Mouse (Mus musculus): ENCODE data around the gene Tnfrsf1b.

Gene Tnfrsf1b

GRCm38 (mm10) chr4:145246173-145247011 lies at the start of gene Tnfrsf1b:
TSS of gene Tnfrsf1b (minus strand) at chr4:145246870.
- DNase-seq (ENCODE audit: low read depth) = peak; percentile 80

GRCm38 (mm10) chr4:145295589-145296300 lies 49.1 kb upstream of the Tnfrsf1b start:
- DNase-seq (ENCODE audit: low read depth) = peak; percentile 84

- no peak for DNase-seq (ENCODE audit: low read depth)
Observed at GRCm38 (mm10) chr4:145294588-145294987, 47.9 kb upstream of the Tnfrsf1b start.

DNA sequence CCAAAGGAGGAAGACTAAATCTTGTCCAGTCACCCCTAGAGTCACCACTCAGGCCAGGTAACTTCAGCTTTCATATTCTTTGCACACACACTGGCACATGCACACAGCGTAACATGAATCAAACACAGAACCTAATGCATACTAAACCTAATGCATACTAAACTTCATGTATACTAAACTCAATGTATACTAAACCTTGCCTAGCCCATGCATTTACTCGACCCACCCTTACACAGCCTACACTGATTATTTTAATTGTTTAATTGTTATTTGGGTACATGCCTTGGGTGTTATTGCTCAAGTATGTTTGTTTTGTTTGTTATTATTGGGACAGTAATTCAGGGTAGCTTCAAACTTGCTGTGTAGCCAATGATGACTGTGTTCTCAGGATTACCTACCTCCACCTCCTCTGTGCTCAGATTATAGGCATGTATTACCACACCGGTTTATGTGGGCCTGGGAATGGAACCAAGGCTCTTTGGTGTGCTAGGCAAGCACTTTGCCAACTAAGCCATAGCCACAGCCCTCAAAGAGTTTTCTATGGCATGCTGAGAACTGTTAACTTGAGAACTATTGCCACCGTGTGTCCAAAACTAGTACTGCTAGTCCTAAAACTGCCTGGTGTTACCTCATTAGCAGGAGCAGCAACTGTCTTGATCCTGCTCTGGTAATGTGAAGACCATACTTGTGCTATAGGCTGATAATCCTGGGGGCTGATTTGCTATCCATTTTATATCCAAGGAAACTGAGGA lies 39.9 kb upstream of the Tnfrsf1b start:
- peak; percentile 91 for DNase-seq (ENCODE audit: low read depth)

- no peak for DNase-seq (ENCODE audit: low read depth)
Observed at GRCm38 (mm10) chr4:145284675-145285074, 38.0 kb upstream of the Tnfrsf1b start.

DNA sequence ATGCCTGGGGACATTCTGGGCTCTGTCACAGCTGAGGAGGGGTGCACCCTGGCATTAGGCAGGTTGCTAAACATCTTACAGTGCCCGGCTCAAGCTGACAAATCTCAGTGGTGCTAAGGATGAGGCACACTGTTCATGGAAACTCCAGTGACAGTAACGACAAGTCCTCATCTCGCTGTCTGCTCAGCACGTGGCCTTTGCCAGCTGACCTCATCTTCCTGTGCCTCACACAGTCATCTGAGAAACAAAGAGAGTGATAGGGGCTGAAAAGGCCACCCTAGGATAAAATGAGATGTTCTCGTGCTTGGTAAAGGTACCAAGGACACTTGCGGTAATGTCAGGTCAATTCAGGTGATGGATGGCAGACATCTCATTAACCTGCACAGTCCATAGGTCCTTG lies 36.8 kb upstream of the Tnfrsf1b start:
- no peak for DNase-seq (ENCODE audit: low read depth)

DNA sequence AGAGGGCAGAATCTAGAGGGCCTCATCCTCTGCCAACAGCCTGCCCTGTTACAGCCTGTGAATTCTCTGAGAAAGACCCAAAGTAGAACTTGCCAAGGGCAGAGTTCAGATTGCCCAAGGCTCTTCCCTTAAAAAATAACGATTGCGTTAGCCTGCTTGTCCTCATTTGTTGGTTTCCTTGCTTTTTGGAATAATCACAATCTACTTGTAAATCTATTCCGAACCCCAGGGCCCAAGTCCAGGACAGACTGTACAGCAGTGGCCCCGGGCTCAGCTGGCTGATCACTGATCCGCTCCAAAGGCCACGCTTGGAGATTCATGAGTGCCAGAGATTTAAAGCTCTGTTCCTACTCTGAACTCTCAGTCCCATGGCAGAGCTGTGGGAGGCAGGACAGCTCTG lies 34.3 kb upstream of the Tnfrsf1b start:
- DNase-seq (ENCODE audit: low read depth) = peak; percentile 70

DNA sequence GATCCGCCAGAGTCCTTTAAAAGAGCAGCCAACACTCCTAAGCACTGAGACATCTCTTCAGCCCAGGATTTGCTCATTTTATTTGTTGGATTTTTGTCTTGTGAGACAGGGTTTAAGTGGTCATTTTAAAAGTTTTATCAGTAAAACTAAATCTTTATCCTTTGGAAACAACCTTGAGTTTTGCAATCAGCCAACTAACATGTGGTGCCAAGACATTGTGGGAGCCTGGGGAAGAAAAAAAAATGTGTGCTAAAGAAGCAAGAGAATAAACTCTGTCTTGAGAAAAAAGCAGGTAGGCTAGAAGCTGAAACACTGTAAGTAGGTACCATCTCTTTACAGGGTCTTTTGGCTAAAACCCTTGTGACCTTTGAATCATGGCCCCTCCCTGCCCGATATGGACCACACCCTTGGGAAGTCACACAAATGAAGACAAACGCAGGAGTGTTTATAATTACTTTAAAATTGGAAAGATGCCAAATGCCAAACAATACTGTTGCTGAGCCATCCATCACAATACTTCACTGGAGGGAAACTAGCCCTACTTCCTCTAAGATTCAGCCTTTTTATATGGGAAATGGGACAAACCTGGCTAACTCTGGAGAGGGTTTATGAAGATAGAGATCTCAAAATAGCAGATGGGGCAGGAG lies 32.2 kb upstream of the Tnfrsf1b start:
- peak; percentile 73 for DNase-seq (ENCODE audit: low read depth)

DNA sequence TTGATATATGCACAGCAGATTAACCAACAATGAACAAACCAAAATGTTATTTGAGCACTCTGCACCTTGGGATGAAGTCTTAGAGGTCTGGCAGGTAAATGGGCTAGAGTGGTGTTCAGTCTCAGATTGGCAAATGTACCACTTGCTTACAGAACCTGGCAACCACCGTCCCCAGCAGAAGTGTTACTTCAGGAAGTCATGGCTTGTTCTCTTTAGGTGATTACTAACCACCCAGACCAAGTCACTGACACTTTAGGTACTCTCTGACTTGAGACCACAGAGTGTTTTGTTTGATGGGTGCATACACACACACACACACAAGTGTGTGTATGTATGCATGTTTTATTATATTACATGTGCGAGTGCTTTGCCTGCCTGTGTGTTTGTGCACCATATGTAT lies 31.6 kb upstream of the Tnfrsf1b start:
- DNase-seq (ENCODE audit: low read depth) = no peak

- DNase-seq (ENCODE audit: low read depth) = peak; percentile 34
Observed at GRCm38 (mm10) chr4:145276368-145277249, 29.9 kb upstream of the Tnfrsf1b start.

DNA sequence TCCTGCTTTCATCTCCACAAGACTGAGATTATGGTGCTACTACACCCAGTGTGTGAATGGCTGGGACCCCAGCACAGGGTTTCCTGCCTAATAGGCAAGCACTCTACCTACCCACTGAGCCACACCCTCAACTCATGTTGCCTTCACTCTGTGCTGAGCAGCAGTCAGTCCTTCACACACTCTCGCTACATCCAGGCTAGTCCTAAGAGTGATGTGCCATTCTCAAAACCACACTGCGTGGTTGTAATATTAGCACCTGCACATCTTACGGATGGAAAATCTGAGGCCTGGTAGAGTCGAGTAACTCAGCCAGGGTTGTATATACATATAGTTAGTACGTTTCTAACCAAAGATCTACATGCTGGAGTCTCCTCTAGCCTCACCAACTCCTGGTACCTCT lies 28.2 kb upstream of the Tnfrsf1b start:
- DNase-seq (ENCODE audit: low read depth) = no peak

- no peak for DNase-seq (ENCODE audit: low read depth)
Observed at GRCm38 (mm10) chr4:145273923-145274322, 27.3 kb upstream of the Tnfrsf1b start.

DNA sequence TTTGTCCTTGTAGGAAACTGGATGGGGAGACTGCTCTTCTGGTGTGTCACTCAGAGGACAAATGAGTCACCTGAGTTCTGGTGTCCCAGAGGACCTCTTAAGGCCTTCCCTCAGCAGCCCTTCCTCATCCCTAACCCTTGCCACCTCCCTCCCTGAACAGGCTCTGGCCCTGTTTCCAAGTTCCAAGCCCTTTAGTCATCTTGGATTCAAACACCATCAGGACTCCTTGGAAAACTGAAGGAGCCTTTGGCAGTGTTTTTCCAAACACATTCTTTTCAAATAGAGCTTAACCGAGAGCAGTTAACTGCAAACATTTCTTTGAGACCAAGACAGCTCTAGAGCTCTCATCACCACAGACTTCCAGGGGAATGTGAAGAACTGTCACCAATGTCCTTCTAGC lies 26.1 kb upstream of the Tnfrsf1b start:
- peak; percentile 90 for DNase-seq (ENCODE audit: low read depth)

DNA sequence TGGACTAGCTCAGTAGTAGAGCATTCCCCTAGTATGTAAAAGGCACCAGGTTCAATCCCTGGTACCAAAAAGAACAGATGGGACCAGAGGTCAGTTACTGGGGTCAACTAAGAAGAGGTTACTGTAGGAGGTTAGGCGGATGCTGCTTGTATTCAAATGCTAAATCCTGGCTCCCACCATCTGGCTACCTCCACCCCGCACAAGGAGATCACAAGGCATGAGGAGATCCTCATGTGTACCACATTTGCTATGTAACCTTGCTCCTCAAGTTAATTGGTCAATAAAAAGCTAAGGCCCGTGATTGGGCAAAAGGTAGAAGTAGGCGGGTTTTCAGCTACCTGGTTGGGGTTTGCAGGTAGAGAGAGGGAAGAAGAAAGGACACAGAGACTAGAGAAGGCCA lies 25.0 kb upstream of the Tnfrsf1b start:
- DNase-seq (ENCODE audit: low read depth) = no peak

DNA sequence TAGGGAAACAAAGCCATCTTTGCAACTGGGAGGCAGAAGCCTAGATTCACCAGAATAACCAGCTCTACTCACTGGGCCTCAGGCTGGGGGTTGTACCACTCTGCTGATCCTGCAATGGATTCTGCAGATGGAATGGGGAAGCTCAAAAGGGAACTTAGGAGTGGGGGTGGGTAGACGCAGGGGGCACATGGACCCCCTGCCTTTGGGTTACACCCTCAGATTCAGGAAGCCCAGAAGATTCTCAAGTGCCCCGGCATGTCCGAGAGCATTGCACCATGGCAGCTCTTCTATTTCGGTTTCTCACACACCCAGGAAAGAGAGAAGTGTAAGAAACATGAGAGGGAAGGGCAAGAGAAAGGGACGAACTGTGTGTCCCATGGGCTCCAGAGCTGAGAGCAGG lies 23.5 kb upstream of the Tnfrsf1b start:
- no peak for DNase-seq (ENCODE audit: low read depth)

DNA sequence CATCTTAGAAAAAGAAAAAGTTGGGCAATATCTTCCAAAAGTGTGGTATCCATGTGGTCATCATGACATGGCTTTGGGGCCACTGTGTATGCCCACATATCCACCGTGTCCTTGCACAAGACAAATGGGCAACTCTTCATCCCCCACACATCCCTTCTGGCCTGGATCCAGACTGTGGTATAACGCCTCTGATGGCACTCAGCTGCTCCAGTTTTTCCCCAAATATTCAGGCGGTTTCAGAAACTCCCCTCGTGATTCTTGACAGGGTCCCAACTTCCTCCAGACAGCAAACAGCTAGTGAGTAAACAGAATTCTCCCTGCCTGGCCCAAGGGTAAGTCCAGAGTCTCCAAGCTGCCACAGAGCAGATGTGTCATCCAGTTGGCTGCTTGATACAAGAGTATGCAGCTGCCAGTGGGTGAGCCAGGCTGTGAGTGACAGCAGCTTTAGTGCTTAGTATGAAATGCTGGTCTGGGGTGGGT lies 21.0 kb upstream of the Tnfrsf1b start:
- peak; percentile 75 for DNase-seq (ENCODE audit: low read depth)

DNA sequence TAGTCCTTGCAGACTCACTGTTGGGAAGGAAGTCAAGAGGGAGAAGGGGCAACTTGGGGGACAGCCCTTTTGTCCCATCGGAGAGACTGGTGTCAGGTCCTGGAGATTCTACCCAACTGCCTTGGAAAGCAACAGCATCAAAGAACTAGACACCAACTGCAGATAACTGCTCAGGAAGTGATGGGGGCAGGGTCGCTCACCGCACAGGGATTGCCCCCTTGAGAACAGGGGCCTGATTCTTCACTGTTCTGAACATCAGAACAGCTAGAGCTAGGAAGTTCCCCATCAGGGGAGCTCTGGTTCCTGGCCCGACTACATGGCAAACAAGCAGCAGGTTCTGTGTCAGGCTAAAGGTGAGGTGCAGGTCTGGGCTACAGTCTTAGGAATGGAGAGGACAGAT lies 19.8 kb upstream of the Tnfrsf1b start:
- DNase-seq (ENCODE audit: low read depth) = no peak

- no peak for DNase-seq (ENCODE audit: low read depth)
Observed at GRCm38 (mm10) chr4:145264761-145265160, 18.1 kb upstream of the Tnfrsf1b start.

DNA sequence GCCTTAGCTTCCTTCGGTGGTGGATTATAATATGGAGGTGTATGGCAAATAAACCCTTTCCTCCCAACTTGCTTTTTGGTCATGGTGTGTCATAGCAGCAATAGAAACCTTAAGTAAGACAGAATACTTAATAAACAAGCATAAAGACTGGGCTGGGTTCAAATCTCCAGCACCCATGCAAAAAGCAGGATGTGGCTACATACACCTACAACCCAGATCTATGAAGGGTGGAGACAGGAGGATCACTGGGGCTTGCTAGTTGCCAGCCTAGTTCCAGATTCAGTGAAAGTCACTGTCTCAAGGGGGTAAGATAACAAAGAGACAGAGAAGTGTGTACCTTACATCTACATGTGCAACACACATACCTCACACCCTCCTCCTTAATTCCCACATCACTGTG lies 16.9 kb upstream of the Tnfrsf1b start:
- DNase-seq (ENCODE audit: low read depth) = no peak

- DNase-seq (ENCODE audit: low read depth) = no peak
Observed at GRCm38 (mm10) chr4:145260802-145261201, 14.1 kb upstream of the Tnfrsf1b start.

Measured in NIH3T3 (cell line).